Mouse (Mus musculus) erythroid progenitor cell, adult 5-6 weeks (primary cell): Measurements from ENCODE around the gene Srarp. TPM values are rescaled to one million over a fixed set of nuclear protein-coding genes. Genes with fewer than 3 reads are reported as not detected.

Source experiments
- ATAC-seq: replicated peaks from 2 replicates; pipeline ENCODE4 v1.8.0; 2016; ENCODE audit warnings: moderate number of reproducible peaks, mild to moderate bottlenecking, moderate TSS enrichment, inconsistent platforms; ENCODE audit not compliant: poor library complexity, low FRiP score, severe bottlenecking
- total RNA-seq, 2 experiments: library from RNA; stranded (forward) in 1 of 2; stranded (reverse) in 1 of 2; fragments of 150-400 nt in 1 of 2; fragments of 186-747, 209-891 nt in 1 of 2; gene quantifications; 2 replicates each; pipeline versions ENCODE4 v1.2.3 to v1.2.4; 2015 to 2017; ENCODE audit warnings: low replicate concordance in 2 of 2

Srarp gene
- total RNA-seq, 2 experiments from 2014 or later = not detected

DNA sequence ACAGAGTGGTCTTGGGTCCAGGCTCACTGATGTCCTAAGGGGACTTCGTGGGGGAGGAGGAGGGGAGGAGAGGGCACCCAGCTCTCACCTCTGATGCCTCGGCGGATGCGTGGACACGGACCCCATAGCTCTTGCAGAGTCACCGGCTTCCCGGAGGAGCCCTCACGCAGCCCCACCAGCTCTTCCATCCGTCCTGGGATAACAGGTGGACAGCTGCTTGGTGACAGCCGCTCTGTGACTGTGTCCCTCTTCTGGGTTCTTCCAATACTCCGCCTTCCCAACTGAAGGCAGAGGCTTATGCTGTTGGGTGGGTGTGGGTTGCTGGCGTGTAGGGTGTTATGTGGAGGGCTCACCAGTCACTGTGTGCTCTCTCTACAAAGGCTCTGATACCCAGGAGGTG, 38.0 kb downstream of the Srarp start:
- ATAC-seq = no peak

DNA sequence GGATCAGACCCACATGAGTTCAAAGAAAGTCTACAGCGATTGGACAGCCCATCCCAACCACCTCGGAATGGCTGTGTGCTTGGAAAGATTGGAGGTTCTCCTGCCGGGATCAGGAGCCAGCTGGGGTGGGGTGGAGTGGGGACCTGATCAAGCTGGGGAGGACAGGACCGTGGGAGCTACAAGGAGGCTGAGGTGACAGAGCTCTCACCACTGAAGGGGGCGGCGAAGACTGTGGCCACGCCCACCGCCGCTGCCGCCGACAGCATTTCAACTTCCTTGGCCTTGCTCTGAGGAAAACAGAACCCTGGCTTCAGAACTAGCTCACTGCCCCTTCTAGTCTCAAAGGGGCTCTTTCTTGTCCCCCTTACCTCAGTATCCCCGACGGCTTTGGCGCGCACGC, 41.2 kb downstream of the Srarp start:
- no peak for ATAC-seq

DNA sequence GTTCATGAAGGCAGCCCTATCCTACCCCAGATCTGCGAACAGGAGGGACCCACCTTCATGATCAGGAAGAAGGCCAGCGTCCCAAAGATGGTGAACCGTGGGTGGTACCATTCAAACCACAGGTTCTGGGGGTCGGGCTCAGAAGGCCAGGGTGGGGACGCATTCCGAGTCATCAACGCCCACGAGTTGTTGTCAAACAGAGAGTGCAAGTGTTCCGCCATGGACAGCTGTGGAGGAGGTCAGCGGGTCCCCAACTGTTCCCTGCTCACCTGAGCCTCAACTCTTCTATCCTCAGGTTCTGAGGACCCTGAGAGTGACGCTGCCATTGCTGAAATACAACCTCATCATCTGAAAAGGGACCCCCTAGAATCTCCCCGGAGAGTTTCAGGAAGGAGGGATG, 44.6 kb downstream of the Srarp start:
- no peak for ATAC-seq

DNA sequence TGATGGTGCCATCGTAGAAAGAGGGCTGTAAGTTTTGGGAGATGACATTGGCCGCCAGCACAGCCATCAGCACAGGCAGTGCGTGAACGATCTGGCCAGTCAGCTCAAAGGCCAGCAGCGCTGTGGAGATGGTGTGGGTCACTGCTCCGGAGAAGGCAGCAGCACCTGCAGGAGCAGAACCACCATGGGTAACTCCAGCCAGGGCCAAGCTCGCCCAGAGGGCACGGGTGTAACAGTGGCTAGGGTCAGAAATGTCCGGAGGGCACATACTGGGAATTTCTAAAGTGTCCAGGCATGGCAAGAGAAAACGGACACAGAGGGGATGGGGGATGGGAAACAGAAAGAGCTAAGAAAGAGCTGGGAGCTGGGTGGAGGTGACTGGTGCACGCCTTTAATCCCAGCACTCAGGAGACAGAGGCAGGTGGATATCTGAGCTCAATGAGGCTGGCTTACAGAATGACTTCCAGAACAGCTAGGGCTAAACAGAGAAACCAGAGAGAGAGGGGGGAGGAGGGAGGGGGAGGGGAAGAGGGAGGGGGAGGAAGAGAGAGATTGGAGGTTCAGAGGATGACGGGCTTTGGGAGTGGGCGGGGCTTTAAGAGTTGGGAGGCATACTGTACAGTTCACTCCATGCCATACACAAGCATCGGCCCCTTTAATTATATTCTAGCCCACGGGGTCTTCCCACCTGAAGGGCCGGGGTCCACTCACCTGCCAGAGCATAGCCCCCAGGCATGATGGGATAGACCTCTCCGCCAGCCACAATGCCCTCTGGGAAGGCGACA, 46.3 kb downstream of the Srarp start:
- no peak for ATAC-seq

DNA sequence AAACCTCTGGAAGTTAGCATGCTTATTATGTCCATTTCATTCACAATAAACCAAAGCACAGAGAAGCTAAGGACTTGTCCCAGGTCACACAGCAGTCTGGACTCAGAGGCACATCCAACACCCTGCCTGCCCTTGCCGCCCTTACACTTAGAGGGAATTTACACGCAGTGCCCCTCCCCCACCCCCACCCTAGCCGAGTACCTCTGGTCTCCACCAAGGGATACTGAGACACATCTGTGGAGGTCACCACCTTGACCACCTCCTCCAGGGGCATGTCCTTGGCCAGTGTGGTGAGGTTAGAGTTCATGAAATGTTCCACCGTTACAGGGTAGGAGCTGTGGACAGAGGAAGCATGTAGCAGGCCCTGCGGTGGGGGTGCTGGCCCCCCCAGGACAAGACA, 48.0 kb downstream of the Srarp start:
- no peak for ATAC-seq

DNA sequence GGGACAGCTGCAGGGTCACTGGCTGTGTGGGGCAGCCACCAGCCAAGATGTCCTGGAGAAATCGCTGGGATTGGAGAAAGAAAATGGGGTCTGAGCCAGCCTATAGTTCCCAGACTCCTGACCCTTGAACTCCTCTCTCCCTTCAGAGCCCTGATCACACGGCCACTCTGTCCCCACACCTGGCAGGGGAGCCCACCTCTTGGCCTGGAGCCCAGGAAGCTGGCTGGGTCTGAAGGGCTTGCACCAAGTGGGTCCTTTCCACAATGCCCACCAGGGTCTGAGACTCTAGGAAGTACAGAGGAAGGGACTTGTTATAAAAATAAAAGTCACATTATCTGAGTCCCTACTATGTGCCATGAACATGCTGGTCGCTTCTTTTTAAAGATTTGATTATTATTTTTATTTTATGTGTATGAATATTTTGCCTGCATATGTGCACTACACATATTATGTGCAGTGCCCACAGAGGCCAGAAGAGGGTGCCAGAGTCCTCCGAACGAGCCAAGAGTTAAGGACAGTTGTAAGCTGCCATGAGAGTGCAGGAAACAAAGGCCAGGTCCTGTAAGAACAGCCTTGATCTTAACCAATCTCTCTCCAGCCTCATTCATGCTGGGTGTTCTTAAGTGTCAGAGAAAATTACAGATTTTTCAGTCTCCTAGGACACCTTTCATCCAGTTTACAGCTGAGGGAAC, 48.7 kb downstream of the Srarp start:
- peak; percentile 60; the same call in 1 of the 2 replicates for ATAC-seq

DNA sequence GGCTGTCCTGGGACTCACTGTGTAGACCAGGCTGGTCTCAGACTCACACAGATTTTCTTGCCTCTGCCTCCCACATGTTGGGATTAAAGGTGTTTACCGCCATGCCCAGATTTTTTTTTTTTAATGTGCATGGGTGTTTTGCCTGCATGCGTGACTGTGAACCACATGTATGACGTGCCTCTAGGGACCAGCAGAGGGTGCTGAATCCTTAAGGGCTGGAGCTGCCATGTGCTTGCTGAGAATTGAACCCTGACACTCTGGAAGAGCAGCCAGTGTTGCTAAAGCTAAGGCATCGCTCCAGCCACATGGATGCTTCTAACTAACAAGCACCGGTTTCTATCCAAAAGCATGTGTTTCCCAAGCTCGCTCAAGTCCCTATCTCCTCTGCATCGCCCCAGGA, 49.8 kb downstream of the Srarp start:
- no peak for ATAC-seq

DNA sequence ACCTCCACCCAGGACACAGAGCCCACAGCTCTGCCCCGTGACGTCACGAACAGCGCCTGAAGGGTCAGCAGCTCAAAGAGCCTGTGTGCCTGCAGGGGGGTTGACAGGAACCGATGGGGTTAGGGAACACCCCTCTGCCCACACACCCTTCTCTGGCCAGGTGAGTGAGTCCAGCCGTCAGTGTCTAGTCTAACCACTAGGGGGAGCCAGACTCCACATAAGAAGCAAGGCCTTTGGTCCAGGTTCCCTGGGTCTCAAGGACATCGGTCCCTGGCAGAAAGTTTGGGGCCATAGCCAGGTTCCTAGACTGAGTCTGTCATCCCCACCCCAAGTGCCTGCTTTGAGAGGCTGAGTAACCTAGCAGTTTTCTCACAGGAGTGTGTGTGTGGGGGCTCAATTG, 50.6 kb downstream of the Srarp start:
- peak; percentile 63 for ATAC-seq

Other genes with a start within 250 kb of the Srarp start
- not detected in 2 replicates for gene Rsg1, start 222.1 kb downstream of the Srarp start, total RNA-seq (2015; ENCODE audit: low replicate concordance)
- gene Rsg1, start 222.1 kb downstream of the Srarp start, total RNA-seq (2017; ENCODE audit: low replicate concordance) = not detected in 2 replicates
- gene Arhgef19, start 196.6 kb downstream of the Srarp start, total RNA-seq (2015; ENCODE audit: low replicate concordance) = not detected in 2 replicates
- not detected in 2 replicates for gene Arhgef19, start 196.6 kb downstream of the Srarp start, total RNA-seq (2017; ENCODE audit: low replicate concordance)
- gene Epha2, start 134.9 kb downstream of the Srarp start, total RNA-seq (2015; ENCODE audit: low replicate concordance) = 1.3 TPM in 1 of 2 replicates, not detected in the other
- gene Epha2, start 134.9 kb downstream of the Srarp start, total RNA-seq (2017; ENCODE audit: low replicate concordance) = 0.39 TPM in 1 of 2 replicates, not detected in the other
- gene Fam131c, start 67.9 kb downstream of the Srarp start, total RNA-seq (2015; ENCODE audit: low replicate concordance) = not detected in 2 replicates
- gene Fam131c, start 67.9 kb downstream of the Srarp start, total RNA-seq (2017; ENCODE audit: low replicate concordance) = not detected in 2 replicates
- gene Clcnka, start 37.4 kb downstream of the Srarp start, total RNA-seq (2015; ENCODE audit: low replicate concordance) = not detected in 2 replicates
- gene Clcnka, start 37.4 kb downstream of the Srarp start, total RNA-seq (2017; ENCODE audit: low replicate concordance) = not detected in 2 replicates
- gene Clcnkb, start 20.1 kb downstream of the Srarp start, total RNA-seq (2015; ENCODE audit: low replicate concordance) = not detected in 2 replicates
- not detected in 2 replicates for gene Clcnkb, start 20.1 kb downstream of the Srarp start, total RNA-seq (2017; ENCODE audit: low replicate concordance)
- not detected in 2 replicates for gene Hspb7, start 15.3 kb downstream of the Srarp start, total RNA-seq (2015; ENCODE audit: low replicate concordance)
- gene Hspb7, start 15.3 kb downstream of the Srarp start, total RNA-seq (2017; ENCODE audit: low replicate concordance) = not detected in 2 replicates
- gene Zbtb17, start 8.5 kb upstream of the Srarp start, total RNA-seq (2015; ENCODE audit: low replicate concordance) = 1.4 and 14.3 TPM in 2 replicates
- 1.5 and 7.7 TPM in 2 replicates for gene Zbtb17, start 8.5 kb upstream of the Srarp start, total RNA-seq (2017; ENCODE audit: low replicate concordance)
- gene Spen, start 102.5 kb upstream of the Srarp start, total RNA-seq (2015; ENCODE audit: low replicate concordance) = 72.9 and 77.1 TPM in 2 replicates
- 132 and 139 TPM in 2 replicates for gene Spen, start 102.5 kb upstream of the Srarp start, total RNA-seq (2017; ENCODE audit: low replicate concordance)
- 0.72 and 2.9 TPM in 2 replicates for gene Fblim1, start 170.0 kb upstream of the Srarp start, total RNA-seq (2015; ENCODE audit: low replicate concordance)
- 0.77 TPM in 1 of 2 replicates, not detected in the other for gene Fblim1, start 170.0 kb upstream of the Srarp start, total RNA-seq (2017; ENCODE audit: low replicate concordance)
- gene Tmem82, start 182.5 kb upstream of the Srarp start, total RNA-seq (2015; ENCODE audit: low replicate concordance) = not detected in 2 replicates
- gene Tmem82, start 182.5 kb upstream of the Srarp start, total RNA-seq (2017; ENCODE audit: low replicate concordance) = not detected in 2 replicates
- not detected in 2 replicates for gene Slc25a34, start 187.7 kb upstream of the Srarp start, total RNA-seq (2015; ENCODE audit: low replicate concordance)
- not detected in 2 replicates for gene Slc25a34, start 187.7 kb upstream of the Srarp start, total RNA-seq (2017; ENCODE audit: low replicate concordance)
- gene Plekhm2, start 228.8 kb upstream of the Srarp start, total RNA-seq (2015; ENCODE audit: low replicate concordance) = 10.1 and 17.3 TPM in 2 replicates
- 2.3 and 4.9 TPM in 2 replicates for gene Plekhm2, start 228.8 kb upstream of the Srarp start, total RNA-seq (2017; ENCODE audit: low replicate concordance)
- not detected in 2 replicates for gene Rsc1a1, start 249.5 kb upstream of the Srarp start, total RNA-seq (2015; ENCODE audit: low replicate concordance)
- gene Rsc1a1, start 249.5 kb upstream of the Srarp start, total RNA-seq (2017; ENCODE audit: low replicate concordance) = not detected in 2 replicates